Mouse (Mus musculus) thymus, adult 18-20 months (tissue): ENCODE measurements at regions not wholly inside any gene's neighbourhood (a gene's known extent, or its start where the extent isn't known, plus 50 kb on each side); places are given as distances from the start of the nearest gene placed in this dataset.

Source experiments
- DNase-seq, 2 experiments: peaks; one replicate each; pipeline ENCODE4 v3.0.0; 2022; ENCODE audit warnings: mixed read lengths in 2 of 2

DNA sequence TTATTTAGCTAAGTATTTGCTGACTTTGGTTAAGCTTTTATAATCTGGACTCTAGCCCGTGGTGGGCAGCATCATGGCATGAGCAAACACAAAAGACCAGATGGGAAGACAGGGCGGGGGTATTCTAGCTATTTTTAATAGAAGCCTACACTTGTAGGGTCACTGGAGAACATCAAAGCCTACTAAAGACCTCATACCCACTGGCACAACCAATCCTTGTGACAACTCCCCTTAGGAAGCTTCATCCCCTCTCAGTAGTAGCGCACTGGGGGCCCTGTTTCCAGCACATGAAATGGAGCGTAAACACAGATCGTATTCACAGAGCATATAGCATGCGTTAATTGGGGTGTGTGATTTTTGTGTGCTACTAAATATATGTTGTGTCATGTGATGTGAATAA lies 202.4 kb downstream of the Smoc2 start:
- DNase-seq = no peak

DNA sequence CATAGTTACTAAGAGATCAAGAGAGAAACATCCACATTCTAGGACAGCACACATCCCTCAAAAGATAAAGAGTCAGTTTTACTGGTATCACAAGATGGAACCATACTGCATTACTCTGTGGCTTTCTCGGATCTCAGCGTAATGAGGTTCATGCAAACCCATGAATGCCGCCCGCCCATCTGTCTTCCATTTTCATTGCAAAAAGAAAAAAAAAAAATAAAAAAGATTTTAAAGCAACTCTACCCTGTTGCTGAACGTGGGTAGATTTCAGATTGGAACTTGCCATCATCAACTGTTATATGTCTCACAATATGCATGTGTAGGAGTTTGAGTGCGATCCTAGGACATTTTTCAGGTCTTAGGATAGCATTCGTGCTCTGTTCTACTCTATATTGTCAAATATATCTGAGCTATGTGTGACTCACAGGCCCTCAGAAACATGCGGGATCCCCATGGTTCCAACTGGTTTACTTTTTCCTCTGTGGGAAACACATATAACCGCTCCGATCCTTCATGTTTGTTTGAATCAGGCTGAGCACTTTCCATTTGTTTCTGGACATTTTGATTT lies 199.7 kb downstream of the Smoc2 start:
- DNase-seq = no peak

DNA sequence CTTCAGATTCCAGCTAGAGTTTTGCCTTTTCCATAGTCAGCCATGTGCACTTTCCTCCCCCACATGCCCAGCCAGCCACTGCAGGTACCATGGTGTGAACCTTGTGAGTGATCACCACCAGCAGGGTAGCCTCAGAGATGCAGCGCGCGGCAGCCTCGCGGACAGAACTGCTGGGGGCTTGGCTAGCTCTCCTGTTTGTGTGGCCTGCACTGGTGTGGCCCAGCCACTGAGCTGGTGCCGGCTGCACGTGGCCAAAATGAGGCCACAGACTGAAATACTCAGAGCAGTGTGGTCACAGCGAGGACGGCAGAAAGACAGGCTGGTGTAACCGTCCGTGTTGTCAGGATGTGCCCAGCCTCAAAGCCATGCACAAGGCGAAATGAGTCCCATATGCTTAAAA lies 197.4 kb downstream of the Smoc2 start:
- DNase-seq = no peak

DNA sequence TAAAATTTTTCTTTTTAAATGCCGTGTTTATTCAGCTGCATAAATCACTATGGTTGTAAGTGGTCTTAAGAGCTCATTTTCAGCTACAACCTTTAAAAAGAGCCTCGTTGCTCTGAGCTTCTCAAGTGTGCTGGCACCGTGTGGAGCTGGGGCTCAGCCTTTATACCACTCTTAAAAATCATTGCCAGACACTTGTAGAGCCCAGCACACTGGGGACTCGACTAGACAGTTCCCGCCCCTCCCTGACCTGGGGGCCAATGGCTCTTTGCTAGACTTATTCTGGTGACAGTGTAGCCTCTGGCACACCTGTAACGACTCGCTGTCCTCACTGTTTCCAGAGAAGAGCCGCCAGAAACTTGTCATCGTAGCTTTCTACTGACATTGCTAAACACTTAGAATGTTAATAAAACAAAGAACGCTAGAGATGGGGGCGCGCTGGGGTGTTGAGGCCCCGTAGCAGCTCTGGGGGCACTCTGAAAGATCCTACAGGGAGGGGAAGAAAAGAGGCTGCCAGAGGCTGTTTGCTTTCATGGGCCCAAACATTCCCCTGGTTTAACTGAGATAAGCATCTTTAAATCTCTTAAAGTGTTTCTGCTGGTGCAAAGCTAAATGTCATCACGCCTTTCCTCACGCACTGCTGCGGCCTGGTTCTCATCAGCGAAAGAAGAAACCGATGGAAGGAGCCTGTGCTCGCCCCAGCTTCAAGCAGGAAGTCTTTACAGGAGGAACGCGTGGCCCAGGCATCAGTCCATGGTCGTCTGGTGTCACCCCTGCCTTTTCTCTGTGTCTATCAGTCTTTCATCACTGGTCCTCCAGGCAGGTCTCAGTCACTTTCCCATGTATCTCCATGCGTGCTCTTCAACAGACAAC lies 196.7 kb downstream of the Smoc2 start:
- no peak for DNase-seq

DNA sequence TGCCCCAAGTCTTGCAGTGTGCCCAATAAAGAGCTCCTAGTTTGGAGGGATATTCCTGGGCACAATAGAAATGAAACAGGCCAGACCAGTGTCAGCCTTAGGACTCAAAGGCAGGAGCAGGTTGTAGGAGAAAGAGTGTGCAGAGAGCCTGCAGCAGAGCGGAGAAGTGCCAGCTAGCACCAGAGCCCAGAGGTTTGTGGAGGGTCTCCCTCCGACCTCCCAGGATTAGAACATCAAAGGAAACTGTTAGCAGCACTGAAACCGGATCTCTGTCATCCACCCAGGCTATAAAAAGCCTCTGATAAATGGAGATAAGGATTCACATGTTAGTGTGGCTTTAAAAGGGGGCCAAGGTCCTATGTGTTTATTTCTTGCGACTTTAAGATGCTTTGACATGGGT lies 196.0 kb downstream of the Smoc2 start:
- DNase-seq = no peak

DNA sequence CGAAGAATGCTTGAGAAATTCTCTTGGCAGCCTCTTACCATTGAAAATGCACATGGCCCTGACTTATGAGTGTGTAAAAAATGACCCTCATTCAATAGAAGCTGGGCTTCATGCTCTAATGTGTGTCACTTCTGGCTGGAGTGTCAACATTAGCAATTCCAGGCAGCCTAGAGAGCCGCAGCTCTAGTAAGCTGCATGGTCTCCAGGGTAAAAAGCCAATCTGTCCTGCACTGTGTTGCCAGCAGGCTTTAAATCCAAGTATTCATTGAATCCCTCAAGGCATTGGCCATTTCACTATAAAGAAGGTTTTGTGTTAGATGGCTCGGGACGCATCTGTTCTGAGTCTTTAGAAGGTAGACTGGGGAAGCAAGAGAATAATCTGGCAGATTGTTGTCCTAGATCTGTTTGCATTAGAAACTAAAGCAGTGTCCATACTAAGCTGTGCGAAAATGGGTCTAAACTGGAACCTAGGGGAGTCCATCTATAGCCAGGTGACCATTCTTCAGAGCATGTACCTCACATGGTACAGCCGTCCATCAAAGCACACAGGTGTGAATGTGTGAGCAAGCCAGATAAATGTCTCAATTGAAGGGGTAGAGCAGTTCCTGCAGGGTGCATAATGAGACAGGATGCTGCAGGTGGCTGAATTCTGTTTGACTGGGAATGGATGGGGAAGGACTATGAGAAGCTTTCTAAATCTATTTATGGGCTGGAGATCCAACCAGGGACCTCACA lies 189.6 kb downstream of the Smoc2 start:
- DNase-seq = no peak

DNA sequence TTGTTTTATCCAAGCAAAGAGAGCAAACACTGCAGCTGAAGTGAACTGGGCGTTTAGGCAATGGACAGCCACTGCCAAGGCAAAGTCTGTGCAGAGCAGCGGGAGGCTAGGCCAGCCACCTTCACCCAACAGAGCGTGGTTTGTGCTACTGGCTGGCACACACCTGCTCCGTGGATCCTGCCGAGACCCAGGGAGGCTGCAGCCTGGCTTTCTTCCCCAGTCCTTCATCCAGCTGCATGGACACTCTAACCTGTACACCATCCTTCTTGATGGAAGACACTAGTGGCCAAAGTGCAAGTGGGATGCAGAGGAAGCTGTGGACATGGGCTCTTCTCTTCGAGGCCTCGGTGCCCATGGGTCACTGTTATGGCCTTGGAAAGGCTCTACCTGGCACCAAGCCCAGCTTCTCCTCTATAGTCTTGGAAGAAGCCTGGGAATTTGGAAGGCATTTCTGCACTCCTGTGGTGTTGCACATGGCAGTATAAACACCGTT lies 176.0 kb downstream of the Smoc2 start:
- DNase-seq = no peak
